8 mouse cellular contexts compared by ENCODE assay signal in the genomic region with DNA sequence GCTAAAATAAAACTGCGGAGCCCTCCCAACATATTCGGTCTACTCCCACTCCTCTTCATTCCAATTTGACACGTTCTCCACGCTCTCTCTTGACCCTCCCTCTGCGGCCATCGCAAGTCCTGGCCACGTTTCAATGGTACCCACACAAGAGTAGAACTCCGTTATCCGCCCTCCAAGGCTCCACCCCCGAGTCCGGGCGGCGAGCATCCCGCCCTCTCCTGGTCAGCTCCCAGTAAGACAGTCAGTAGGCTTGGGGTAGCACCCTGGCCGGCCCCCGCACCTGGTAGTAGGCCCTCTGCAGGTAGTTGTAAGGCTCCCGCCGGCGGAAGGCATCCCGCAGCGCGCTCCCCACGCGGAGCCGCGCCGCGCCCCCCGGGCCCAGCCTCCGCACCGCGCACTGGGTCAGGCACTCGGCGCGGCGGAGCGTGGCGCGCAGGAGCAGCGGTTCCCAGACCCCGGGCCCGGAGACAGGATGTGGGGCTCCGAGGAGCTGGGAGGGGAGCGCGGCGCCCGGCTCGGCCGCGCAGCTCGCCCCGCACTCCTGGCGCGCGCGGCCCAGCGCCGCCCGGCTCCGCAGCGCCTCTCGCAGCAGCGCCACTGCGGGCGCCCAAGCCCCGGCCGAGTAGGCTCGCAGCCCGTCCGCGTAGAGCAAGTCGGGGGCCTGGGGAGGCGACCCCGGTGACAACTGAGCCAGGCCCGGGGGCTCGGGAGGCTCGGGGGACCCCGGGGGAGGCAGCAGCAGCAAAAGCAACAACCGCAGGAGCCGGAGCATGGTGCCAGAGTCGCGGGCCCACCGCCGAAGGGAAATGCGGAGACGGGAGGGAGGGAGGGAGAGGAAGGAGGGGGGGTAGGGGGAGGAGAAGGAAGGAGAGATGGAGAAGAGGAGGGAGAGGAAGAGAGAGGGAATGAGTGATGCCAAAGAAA. TPM values are rescaled to one million over a fixed set of nuclear protein-coding genes. Genes with fewer than 3 reads are reported as not detected.
DNase-seq lines count a peak whose midpoint lies in the region; ATAC-seq and TF ChIP-seq lines count a peak whose summit lies in the region.

A gene (minus strand): TSS at position 837 of the 924 bp plus-strand sequence.

- under 1% methylated on average over 52 of the region's 86 CpGs for WGBS in forebrain, embryonic 13.5 days
- under 1% methylated on average over 75 of the region's 86 CpGs for WGBS in heart, postnatal 0 days
- WGBS in liver, postnatal 0 days (ENCODE audit: insufficient replicate concordance), result under 1% methylated on average over 78 of the region's 86 CpGs
- WGBS in neural tube, embryonic 13.5 days, result under 1% methylated on average over 68 of the region's 86 CpGs

- peak within 1 kb of the TSS; percentile 20; the same call in 1 of the 2 replicates for H3K27ac ChIP-seq in brown adipose tissue, adult 24 weeks (replicated peaks; ENCODE audit: low read depth, low read length)
- H3K27ac ChIP-seq in forebrain, embryonic 13.5 days, result peak within 1 kb of the TSS; percentile 97
- H3K27ac ChIP-seq in heart, postnatal 0 days (ENCODE audit: low read depth), result peak within 1 kb of the TSS; percentile 86
- H3K27ac ChIP-seq in liver, postnatal 0 days (ENCODE audit: low read depth), result peak within 1 kb of the TSS; percentile 34; the same call in 1 of the 2 replicates
- peak within 1 kb of the TSS; percentile 99 for H3K27ac ChIP-seq in neural tube, embryonic 13.5 days (replicated peaks)

- peak; percentile 88 for ATAC-seq in forebrain, embryonic 13.5 days
- peak; percentile 82 for ATAC-seq in heart, postnatal 0 days (ENCODE audit: insufficient read depth, low read depth)
- peak; percentile 74 for ATAC-seq in liver, postnatal 0 days
- peak; percentile 91 for ATAC-seq in neural tube, embryonic 13.5 days (ENCODE audit: low read depth)

- no peaks in the 10 kb centered on the region for H3K4me1 ChIP-seq in brown adipose tissue, adult 24 weeks (ENCODE audit: control insufficient read depth, insufficient read depth, insufficient read length, low read length)
- H3K4me1 ChIP-seq in forebrain, embryonic 13.5 days, result peaks cover 61% of the 10 kb centered on the region
- H3K4me1 ChIP-seq in heart, postnatal 0 days (ENCODE audit: control insufficient read depth, insufficient read depth), result peaks cover 7% of the 10 kb centered on the region
- peaks cover 5% of the 10 kb centered on the region; the same call in 1 of the 2 replicates for H3K4me1 ChIP-seq in liver, postnatal 0 days (ENCODE audit: insufficient read depth)
- H3K4me1 ChIP-seq in neural tube, embryonic 13.5 days (replicated peaks), result peaks cover 58% of the 10 kb centered on the region

- no peak for TF ChIP-seq EP300 in heart, postnatal 0 days (IDR thresholded peaks at IDR 0.05; ENCODE audit: low read depth)
- no peak for TF ChIP-seq EP300 in liver, postnatal 0 days (IDR thresholded peaks at IDR 0.05; ENCODE audit: low read depth)

- DNase-seq in CD8-positive naive resting alpha-beta T cell, adult 2 months (ENCODE audit: low read depth in 2 of 2, low spot score in 2 of 2), result peak; percentile 54 to 55
- peak; percentile 51 for DNase-seq in heart, postnatal 0 days (ENCODE audit: low spot score)
- peak; percentile 79 to 86 for DNase-seq in kidney, postnatal 36 days
- DNase-seq in liver, postnatal 0 days, result peak; percentile 72
- peak; percentile 64 for DNase-seq in telencephalon, adult 2 months (ENCODE audit: low read depth, low spot score)

- H3K4me3 ChIP-seq in brown adipose tissue, adult 24 weeks (ENCODE audit: insufficient read depth, low read depth, low read length), result peak within 1 kb of the TSS; percentile 66
- peak within 1 kb of the TSS; percentile 77 for H3K4me3 ChIP-seq in forebrain, embryonic 13.5 days
- H3K4me3 ChIP-seq in heart, postnatal 0 days (ENCODE audit: low read depth, low read length), result peak within 1 kb of the TSS; percentile 64
- H3K4me3 ChIP-seq in liver, postnatal 0 days (ENCODE audit: low read depth, low read length), result peak within 1 kb of the TSS; percentile 52
- H3K4me3 ChIP-seq in neural tube, embryonic 13.5 days, result peak within 1 kb of the TSS; percentile 73

- H3K36me3 ChIP-seq in forebrain, embryonic 13.5 days (ENCODE audit: poor library complexity, severe bottlenecking), result peaks cover 20% of the 10 kb centered on the region
- H3K36me3 ChIP-seq in heart, postnatal 0 days (replicated peaks; ENCODE audit: control insufficient read depth, insufficient read depth, low read length), result no peaks in the 10 kb centered on the region
- no peaks in the 10 kb centered on the region for H3K36me3 ChIP-seq in liver, postnatal 0 days (replicated peaks; ENCODE audit: insufficient read depth, low read length)
- peaks cover 38% of the 10 kb centered on the region for H3K36me3 ChIP-seq in neural tube, embryonic 13.5 days

- H3K27me3 ChIP-seq in forebrain, embryonic 13.5 days, result no peaks in the 10 kb centered on the region
- H3K27me3 ChIP-seq in heart, postnatal 0 days (ENCODE audit: control insufficient read depth, insufficient read depth, low read length), result peaks cover 25% of the 10 kb centered on the region
- peaks cover 64% of the 10 kb centered on the region for H3K27me3 ChIP-seq in liver, postnatal 0 days (ENCODE audit: insufficient read depth, low read length)
- peaks cover 8% of the 10 kb centered on the region; the same call in 1 of the 2 replicates for H3K27me3 ChIP-seq in neural tube, embryonic 13.5 days

- no peaks in the 10 kb centered on the region for H3K9me3 ChIP-seq in forebrain, embryonic 13.5 days (replicated peaks)
- no peaks in the 10 kb centered on the region for H3K9me3 ChIP-seq in heart, postnatal 0 days (replicated peaks; ENCODE audit: control insufficient read depth, low read length)
- no peaks in the 10 kb centered on the region for H3K9me3 ChIP-seq in liver, postnatal 0 days (ENCODE audit: low read length)
- H3K9me3 ChIP-seq in neural tube, embryonic 13.5 days, result no peaks in the 10 kb centered on the region

- peak within 1 kb of the TSS; percentile 76 for H3K4me2 ChIP-seq in forebrain, embryonic 13.5 days
- peak within 1 kb of the TSS; percentile 93 for H3K4me2 ChIP-seq in heart, postnatal 0 days (ENCODE audit: low read depth, low read length)
- H3K4me2 ChIP-seq in liver, postnatal 0 days (ENCODE audit: low read depth, low read length), result peak within 1 kb of the TSS; percentile 83
- H3K4me2 ChIP-seq in neural tube, embryonic 13.5 days, result peak within 1 kb of the TSS; percentile 78

- TF ChIP-seq CTCF in heart, postnatal 0 days (IDR thresholded peaks at IDR 0.05; ENCODE audit: low read depth), result peak; percentile 65
- TF ChIP-seq CTCF in liver, postnatal 0 days (IDR thresholded peaks at IDR 0.05; ENCODE audit: low read depth), result peak; percentile 66

- H3K9ac ChIP-seq in forebrain, embryonic 13.5 days, result peak within 1 kb of the TSS; percentile 97
- peak within 1 kb of the TSS; percentile 82 for H3K9ac ChIP-seq in heart, postnatal 0 days (replicated peaks; ENCODE audit: low read depth, low read length)
- H3K9ac ChIP-seq in liver, postnatal 0 days (replicated peaks), result peak within 1 kb of the TSS; percentile 64
- peak within 1 kb of the TSS; percentile 96 for H3K9ac ChIP-seq in neural tube, embryonic 13.5 days

RNA-seq across cellular contexts. Expression of the gene that starts here (rescaled TPM):
- 2.7 and 3.8 TPM in 2 replicates for polyA plus RNA-seq in brown adipose tissue, adult 24 weeks (2012; ENCODE audit: insufficient read depth, insufficient read length, missing spikeins)
- 11.4 and 12.4 TPM in 2 replicates for polyA plus RNA-seq in forebrain, embryonic 13.5 days (2015; fragmentation: Nextera tagmentation; extraction: Ambion mirVana)
- total RNA-seq in heart, postnatal 0 days (2014; rRNA removed; ENCODE audit: low replicate concordance), result 38.5 and 41.1 TPM in 2 replicates
- 7.2 and 7.6 TPM in 2 replicates for polyA plus RNA-seq in heart, postnatal 0 days (2015; fragmentation: Nextera tagmentation; extraction: Ambion mirVana)
- polyA plus RNA-seq in liver, postnatal 0 days (2015; fragmentation: Nextera tagmentation; extraction: Ambion mirVana), result 0.80 and 0.88 TPM in 2 replicates
- polyA plus RNA-seq in neural tube, embryonic 13.5 days (2015; fragmentation: Nextera tagmentation; extraction: Ambion mirVana), result 20.5 and 20.6 TPM in 2 replicates

Comparison
In these comparisons a context has a peak if more than half of its experiments do, and no peak if none do; other contexts are left out.
1. Peak in every context shown above with its lines: DNase-seq, ATAC-seq, H3K4me3 ChIP-seq and H3K27ac ChIP-seq.
2. Peak in DNase-seq, ATAC-seq, H3K4me3 ChIP-seq, H3K27ac ChIP-seq, H3K9ac ChIP-seq and H3K4me2 ChIP-seq in liver, postnatal 0 days; RNA of the gene not detected or under 1 TPM.
3. H3K27ac ChIP-seq: peak in every context shown above with its lines; median percentile 99 in neural tube, embryonic 13.5 days; 97 in forebrain, embryonic 13.5 days; 86 in heart, postnatal 0 days; 34 in liver, postnatal 0 days; 20 in brown adipose tissue, adult 24 weeks.